Mouse (Mus musculus) G1E-ER4 (cell line): ENCODE results near the gene Tnks1bp1. TPM values are rescaled to one million over a fixed set of nuclear protein-coding genes. Genes with fewer than 3 reads are reported as not detected.

Source experiments
- GATA1 ChIP-seq: IDR thresholded peaks from one replicate; pipeline ENCODE4 v1.8.0; 2012; ENCODE audit warnings: low read length, inconsistent platforms
- polyA plus RNA-seq: library from polyadenylated mRNA; stranded (reverse); fragments of >175 nt; gene quantifications from 2 replicates; pipeline ENCODE4 v1.2.3, GENCODE M21; 2012

Gene Tnks1bp1
- polyA plus RNA-seq, 1 experiment = 2.5 TPM

DNA sequence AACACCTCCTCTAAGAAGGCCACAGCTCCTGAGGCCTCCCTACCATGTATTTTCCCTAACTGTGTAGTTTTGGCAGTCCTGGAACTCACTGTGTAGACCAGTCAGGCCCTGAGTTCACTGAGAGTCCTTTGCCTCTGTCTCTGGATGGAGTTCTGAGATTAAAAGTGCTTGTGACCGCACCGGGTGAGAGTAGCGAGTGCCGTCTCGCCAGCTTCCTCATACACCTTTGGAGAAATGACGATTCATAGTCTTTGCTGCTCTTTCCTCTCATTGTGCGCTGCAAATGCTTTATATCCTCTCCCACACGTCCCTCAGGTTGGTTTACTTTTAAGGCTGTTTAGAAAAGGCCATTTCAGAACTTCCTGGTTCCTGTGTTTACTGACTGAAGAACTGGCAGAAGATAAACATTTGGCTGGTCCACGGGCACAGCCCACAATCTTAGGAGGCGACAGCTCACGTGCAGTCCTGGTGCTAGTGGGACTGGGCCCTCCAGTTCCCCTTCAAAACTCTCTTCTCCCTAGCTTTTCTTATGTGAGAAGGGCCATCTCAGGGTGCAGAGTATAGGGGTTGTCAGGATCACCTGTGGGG lies 57.7 kb downstream of the Tnks1bp1 start:
- no peak for TF ChIP-seq GATA1

DNA sequence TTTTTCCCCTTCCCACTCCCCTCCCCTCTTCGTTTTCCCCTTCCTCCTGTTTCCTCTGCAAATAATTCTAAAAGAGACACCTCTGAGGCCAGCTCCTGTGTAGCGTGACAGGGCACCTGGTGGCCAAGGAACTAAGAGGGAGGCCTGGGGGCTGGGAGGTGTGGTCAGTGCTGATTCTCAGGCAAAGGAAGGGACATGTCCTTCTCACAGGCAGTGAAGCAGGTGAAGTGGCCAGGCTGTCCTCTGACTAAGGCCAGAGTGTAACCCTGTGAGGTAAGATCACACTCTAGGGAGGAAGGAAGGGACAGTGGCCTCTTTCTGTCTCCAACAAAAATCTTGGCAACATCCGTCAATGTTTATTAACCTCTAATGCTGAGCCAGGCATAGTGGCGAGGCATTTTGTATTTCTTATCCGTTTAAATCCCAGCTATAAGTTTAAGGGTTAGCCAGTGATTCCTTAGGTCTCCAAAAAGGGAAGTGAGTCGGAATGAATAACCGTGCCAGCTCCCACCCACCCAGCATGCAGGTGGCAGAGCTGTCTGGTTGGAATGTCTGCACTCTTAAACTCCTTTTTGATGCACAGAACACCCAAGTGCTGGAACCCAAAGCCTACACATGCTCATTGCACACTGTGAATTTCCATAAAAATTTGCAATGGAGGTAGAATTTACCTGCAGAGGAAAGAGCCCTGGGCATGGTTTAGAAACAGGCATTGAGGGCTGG lies 58.4 kb downstream of the Tnks1bp1 start:
- TF ChIP-seq GATA1 = no peak

DNA sequence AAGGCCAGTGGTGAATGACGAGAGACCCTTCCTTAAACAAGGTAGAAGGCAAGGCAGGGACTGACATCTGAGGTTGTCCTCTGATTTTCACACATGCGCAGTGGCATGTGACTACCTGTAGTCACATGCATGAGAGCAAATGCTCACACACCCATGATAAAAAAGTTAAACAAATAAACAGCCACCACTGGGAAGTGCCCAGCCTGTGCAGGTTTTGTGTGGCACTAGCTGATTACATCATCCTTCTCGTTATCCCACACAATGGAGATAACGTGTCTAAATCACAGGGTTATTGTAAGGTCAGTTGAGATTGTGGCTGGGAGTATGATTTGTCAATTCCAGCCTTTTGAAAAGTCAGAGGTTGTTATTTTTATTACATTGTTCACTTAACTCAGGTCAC lies 59.1 kb downstream of the Tnks1bp1 start:
- TF ChIP-seq GATA1 = no peak

DNA sequence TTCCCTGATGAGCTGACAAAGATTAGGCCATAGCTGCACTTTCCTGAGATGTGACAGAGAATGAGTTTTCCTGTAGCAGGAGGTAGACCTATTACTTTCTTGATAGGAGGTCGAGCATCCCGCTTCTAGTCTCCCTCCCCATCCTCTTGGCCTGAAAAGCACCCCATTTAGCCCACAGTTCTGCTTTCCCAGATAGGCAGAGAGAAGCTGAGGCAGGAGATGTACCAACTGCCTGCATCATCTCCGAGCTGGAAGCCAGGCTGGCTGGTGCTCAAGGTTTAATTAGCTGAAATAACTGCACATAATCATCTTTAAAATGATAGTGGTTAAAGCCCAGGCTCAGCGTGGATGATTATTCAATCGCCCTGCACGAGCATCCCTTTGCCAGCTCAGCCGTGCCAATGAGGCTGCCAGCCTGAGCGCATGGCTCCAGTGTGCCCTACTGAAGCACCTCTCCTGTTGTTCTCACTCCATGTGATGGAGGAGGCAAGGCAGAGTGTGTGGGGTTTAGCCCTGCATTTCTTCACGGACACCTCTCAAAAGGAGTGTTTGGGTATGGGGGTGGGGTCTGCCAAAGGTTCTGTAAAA lies 62.6 kb downstream of the Tnks1bp1 start:
- no peak for TF ChIP-seq GATA1

Other genes with a start within 250 kb of the Tnks1bp1 start
- 1.5 and 5.3 TPM in 2 replicates for gene Ube2l6, start 249.2 kb upstream of the Tnks1bp1 start, polyA plus RNA-seq
- not detected in 2 replicates for gene Smtnl1, start 225.4 kb upstream of the Tnks1bp1 start, polyA plus RNA-seq
- 13.4 and 17.2 TPM in 2 replicates for gene Timm10, start 221.0 kb upstream of the Tnks1bp1 start, polyA plus RNA-seq
- not detected in 2 replicates for gene Slc43a1, start 209.2 kb upstream of the Tnks1bp1 start, polyA plus RNA-seq
- gene Rtn4rl2, start 161.3 kb upstream of the Tnks1bp1 start, polyA plus RNA-seq = not detected in 2 replicates
- gene Slc43a3, start 111.4 kb upstream of the Tnks1bp1 start, polyA plus RNA-seq = 16.5 and 23.1 TPM in 2 replicates
- gene Prg2, start 67.6 kb upstream of the Tnks1bp1 start, polyA plus RNA-seq = not detected in 2 replicates
- gene Prg3, start 59.8 kb upstream of the Tnks1bp1 start, polyA plus RNA-seq = not detected in 2 replicates
- gene Ssrp1, start 10.8 kb upstream of the Tnks1bp1 start, polyA plus RNA-seq = 58.3 and 107 TPM in 2 replicates
- gene P2rx3, start 10.6 kb upstream of the Tnks1bp1 start, polyA plus RNA-seq = 0.04 TPM in 1 of 2 replicates, not detected in the other
- gene Aplnr, start 88.2 kb downstream of the Tnks1bp1 start, polyA plus RNA-seq = not detected in 2 replicates
- gene Lrrc55, start 149.2 kb downstream of the Tnks1bp1 start, polyA plus RNA-seq = not detected in 2 replicates